Mouse (Mus musculus) liver, adult 2 months (tissue): Measurements from ENCODE around the gene Gjd3. TPM values are rescaled to one million over a fixed set of nuclear protein-coding genes. Genes with fewer than 3 reads are reported as not detected.

Experiments used
- DNase-seq: peaks from one replicate; pipeline ENCODE4 v3.0.0-alpha.2; 2011; ENCODE audit warnings: low read depth, low spot score; ENCODE audit errors: extremely low read depth
- H3K27ac ChIP-seq: fragments of 200-500 bp; replicated peaks from 2 replicates; pipeline ENCODE4 v1.5.1; 2012; ENCODE audit warnings: low read depth, mild to moderate bottlenecking, control low read depth, inconsistent platforms, low read length; ENCODE audit not compliant: insufficient read depth
- H3K27me3 ChIP-seq: fragments of 200-500 bp; 2 replicates; pipeline ENCODE4 v1.6.1; 2012; ENCODE audit warnings: mild to moderate bottlenecking, moderate library complexity, low read length, inconsistent platforms; ENCODE audit not compliant: control insufficient read depth, insufficient read depth
- H3K36me3 ChIP-seq: fragments of 200-500 bp; 2 replicates; pipeline ENCODE4 v1.6.1; 2012; ENCODE audit warnings: low read length, inconsistent platforms; ENCODE audit not compliant: control insufficient read depth, insufficient read depth
- H3K4me1 ChIP-seq: fragments of 200-500 bp; 2 replicates; pipeline ENCODE4 v1.6.1; 2011; ENCODE audit warnings: low read length; ENCODE audit not compliant: control insufficient read depth, insufficient read depth
- H3K4me3 ChIP-seq: fragments of 200-500 bp; 2 replicates; pipeline ENCODE4 v1.5.1; 2011; ENCODE audit warnings: low read depth, mild to moderate bottlenecking, control low read depth, low read length, moderate library complexity; ENCODE audit not compliant: insufficient read depth
- H3K79me2 ChIP-seq: fragments of 200-500 bp; 2 replicates; pipeline ENCODE4 v1.6.1; 2012; ENCODE audit warnings: inconsistent platforms, mild to moderate bottlenecking, low read length, moderate library complexity; ENCODE audit not compliant: control insufficient read depth, insufficient read depth
- H3K9ac ChIP-seq: fragments of 200-500 bp; 2 replicates; pipeline ENCODE4 v1.6.1; 2012; ENCODE audit warnings: low read depth, mild to moderate bottlenecking, control low read depth, inconsistent platforms, low read length
- CTCF ChIP-seq: fragments of 200-500 bp; IDR thresholded peaks from 2 replicates; pipeline ENCODE4 v1.5.1; 2011; ENCODE audit warnings: low read depth, low read length, control low read depth
- POLR2A ChIP-seq: fragments of 200-500 bp; IDR thresholded peaks from 2 replicates; pipeline ENCODE4 v1.6.1; 2011; ENCODE audit warnings: low read length, control low read depth; ENCODE audit not compliant: insufficient read depth; ENCODE audit errors: extremely low read depth
- WGBS: fragments of 180-500 bp; shearing (Covaris S2); methylation state at CpG from one replicate; pipeline ENCODE4 v1.1.7; 2018; 5-methylcytosine and 5-hydroxymethylcytosine counted together
- polyA plus RNA-seq: library from polyadenylated mRNA; depleted of rRNA; stranded (reverse); fragments of >200 nt; gene quantifications from 2 replicates; pipeline ENCODE4 v1.2.3, GENCODE M21; 2012
- total RNA-seq: library from RNA; depleted of rRNA; stranded (reverse); fragments of >200 nt; gene quantifications from 2 replicates; pipeline ENCODE4 v1.2.3, GENCODE M21; 2014

Gjd3 gene
- total and polyA plus RNA-seq, 2 experiments: not detected

- no peaks in the 10 kb centered on the region for H3K27me3 ChIP-seq
- DNase-seq: peak; percentile 22
- H3K9ac ChIP-seq: peak overlapping the region; percentile 26; the same call in 1 of the 2 replicates
- TF ChIP-seq POLR2A (no peak), CTCF (no peak)
- H3K36me3 ChIP-seq: no peaks in the 10 kb centered on the region
- H3K79me2 ChIP-seq: peaks cover 23% of the 10 kb centered on the region; the same call in 1 of the 2 replicates
- WGBS: 38% methylated on average over 14 of the region's 14 CpGs
- peak overlapping the region; percentile 78 for H3K27ac ChIP-seq
- peaks cover 54% of the 10 kb centered on the region for H3K4me1 ChIP-seq
- no peak overlapping the region for H3K4me3 ChIP-seq
These were observed 38.9 kb downstream of the Gjd3 start for GRCm38 (mm10) chr11:98943741-98944461.

- H3K9ac ChIP-seq: no peak overlapping the region
- DNase-seq: no peak
- no peaks in the 10 kb centered on the region for H3K36me3 ChIP-seq
- peaks cover 31% of the 10 kb centered on the region; the same call in 1 of the 2 replicates for H3K79me2 ChIP-seq
- H3K4me1 ChIP-seq: peaks cover 54% of the 10 kb centered on the region
- H3K4me3 ChIP-seq: no peak overlapping the region
- TF ChIP-seq POLR2A: no peak
- no peak for TF ChIP-seq CTCF
- peak overlapping the region; percentile 80 for H3K27ac ChIP-seq
- no peaks in the 10 kb centered on the region for H3K27me3 ChIP-seq
- WGBS: 75% methylated on average over 8 of the region's 8 CpGs
These were observed 39.7 kb downstream of the Gjd3 start for GRCm38 (mm10) chr11:98942923-98943641.

- H3K4me1 ChIP-seq: peaks cover 49% of the 10 kb centered on the region
These were observed 40.3 kb downstream of the Gjd3 start for GRCm38 (mm10) chr11:98942555-98942922.

GRCm38 (mm10) chr11:98941826-98942550 is 40.8 kb downstream of the Gjd3 start:
- WGBS: 31% methylated on average over 15 of the region's 15 CpGs
- Histone ChIP-seq H3K27ac (peak overlapping the region; percentile 80), H3K36me3 (no peaks in the 10 kb centered on the region), H3K27me3 (no peaks in the 10 kb centered on the region), H3K4me1 (peaks cover 46% of the 10 kb centered on the region), H3K4me3 (peak overlapping the region; percentile 49), H3K9ac (peak overlapping the region; percentile 64), H3K79me2 (peaks cover 32% of the 10 kb centered on the region; the same call in 1 of the 2 replicates)
- TF ChIP-seq CTCF (no peak), POLR2A (no peak)
- DNase-seq: peak; percentile 39

More at GRCm38 (mm10) chr11:98942555-98942922, 40.3 kb downstream of the Gjd3 start:
- Histone ChIP-seq H3K9ac (no peak overlapping the region), H3K36me3 (no peaks in the 10 kb centered on the region), H3K4me3 (no peak overlapping the region), H3K27ac (peak overlapping the region; percentile 80), H3K79me2 (peaks cover 32% of the 10 kb centered on the region; the same call in 1 of the 2 replicates), H3K27me3 (no peaks in the 10 kb centered on the region)
- TF ChIP-seq CTCF: no peak
- TF ChIP-seq POLR2A: no peak
- 58% methylated on average over 3 of the region's 3 CpGs for WGBS
- DNase-seq: no peak

- TF ChIP-seq POLR2A (no peak), CTCF (no peak)
- H3K27me3 ChIP-seq: no peaks in the 10 kb centered on the region
- DNase-seq: peak; percentile 68
These were observed 41.4 kb downstream of the Gjd3 start for GRCm38 (mm10) chr11:98941341-98941825.

More at GRCm38 (mm10) chr11:98941341-98941825, 41.4 kb downstream of the Gjd3 start:
- H3K4me1 ChIP-seq: peaks cover 49% of the 10 kb centered on the region
- peak overlapping the region; percentile 64 for H3K9ac ChIP-seq
- H3K79me2 ChIP-seq: peaks cover 32% of the 10 kb centered on the region; the same call in 1 of the 2 replicates
- peak overlapping the region; percentile 49; the same call in 1 of the 2 replicates for H3K4me3 ChIP-seq
- H3K27ac ChIP-seq: peak overlapping the region; percentile 80
- 3% methylated on average over 12 of the region's 12 CpGs for WGBS
- no peaks in the 10 kb centered on the region for H3K36me3 ChIP-seq
